Mouse (Mus musculus) intestine, embryonic 15.5 days (tissue): ENCODE data around the gene Sgo2a. TPM values are rescaled to one million over a fixed set of nuclear protein-coding genes. Genes with fewer than 3 reads are reported as not detected.

Experiments used
- ATAC-seq: fragments of 200-750 bp; cut with Nextera tagmentation; 2 replicates; pipeline ENCODE4 v1.8.0; 2017; ENCODE audit warnings: moderate TSS enrichment, moderate library complexity
- H3K27ac ChIP-seq: fragments of 300-500 bp; sonication (generic); 2 replicates; pipeline ENCODE4 v1.5.1; 2015; ENCODE audit warnings: mild to moderate bottlenecking, inconsistent platforms
- H3K27me3 ChIP-seq: fragments of 300-500 bp; sonication (generic); replicated peaks from 2 replicates; pipeline ENCODE4 v1.6.1; 2015; ENCODE audit warnings: inconsistent platforms
- H3K36me3 ChIP-seq: fragments of 300-500 bp; sonication (generic); 2 replicates; pipeline ENCODE4 v1.6.1; 2015; ENCODE audit warnings: inconsistent platforms
- H3K4me1 ChIP-seq: fragments of 300-500 bp; sonication (generic); replicated peaks from 2 replicates; pipeline ENCODE4 v1.6.1; 2015; ENCODE audit warnings: inconsistent platforms
- H3K4me2 ChIP-seq: fragments of 300-500 bp; sonication (generic); replicated peaks from 2 replicates; pipeline ENCODE4 v1.6.1; 2015; ENCODE audit warnings: mild to moderate bottlenecking, inconsistent platforms
- H3K4me3 ChIP-seq: fragments of 300-500 bp; sonication (generic); replicated peaks from 2 replicates; pipeline ENCODE4 v1.5.1; 2015; ENCODE audit warnings: inconsistent platforms
- H3K9ac ChIP-seq: fragments of 300-500 bp; sonication (generic); 2 replicates; pipeline ENCODE4 v1.6.1; 2015; ENCODE audit warnings: inconsistent platforms
- H3K9me3 ChIP-seq: fragments of 300-500 bp; sonication (generic); 2 replicates; pipeline ENCODE4 v1.6.1; 2016; ENCODE audit warnings: inconsistent platforms
- WGBS: fragments of 180-500 bp; shearing (Covaris S2); methylation state at CpG from one replicate; pipeline ENCODE4 v1.1.7; 2015; 5-methylcytosine and 5-hydroxymethylcytosine counted together
- polyA plus RNA-seq: library from polyadenylated mRNA; unstranded; fragments of >200 nt; fragmentation: Nextera tagmentation; extraction: Ambion mirVana; gene quantifications from 2 replicates; pipeline ENCODE4 v1.2.1, GENCODE M21; 2015

Sgo2a gene
- polyA plus RNA-seq, 1 experiment from 2014 or later, result 16.0 TPM

DNA sequence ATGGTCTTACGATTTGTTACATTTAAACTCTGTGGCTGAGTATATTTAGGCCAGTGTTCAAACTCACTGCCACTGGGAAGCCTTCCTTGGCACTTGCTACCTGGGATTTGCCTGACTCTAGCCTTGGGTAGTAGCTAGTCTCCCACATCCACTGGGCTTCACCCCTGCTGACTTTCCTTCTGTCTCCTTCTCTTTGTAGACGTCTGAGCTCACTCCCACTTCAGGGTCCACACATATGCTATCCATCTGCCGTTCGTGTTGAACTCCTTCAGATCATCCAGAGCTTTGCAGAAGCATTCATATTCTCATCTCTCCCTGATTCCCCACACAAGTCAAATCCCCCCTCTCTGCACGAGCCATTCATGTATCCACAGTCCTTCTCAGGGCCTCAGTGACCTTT, 49.8 kb downstream of the Sgo2a start:
- 77% methylated on average over 5 of the region's 5 CpGs for WGBS

DNA sequence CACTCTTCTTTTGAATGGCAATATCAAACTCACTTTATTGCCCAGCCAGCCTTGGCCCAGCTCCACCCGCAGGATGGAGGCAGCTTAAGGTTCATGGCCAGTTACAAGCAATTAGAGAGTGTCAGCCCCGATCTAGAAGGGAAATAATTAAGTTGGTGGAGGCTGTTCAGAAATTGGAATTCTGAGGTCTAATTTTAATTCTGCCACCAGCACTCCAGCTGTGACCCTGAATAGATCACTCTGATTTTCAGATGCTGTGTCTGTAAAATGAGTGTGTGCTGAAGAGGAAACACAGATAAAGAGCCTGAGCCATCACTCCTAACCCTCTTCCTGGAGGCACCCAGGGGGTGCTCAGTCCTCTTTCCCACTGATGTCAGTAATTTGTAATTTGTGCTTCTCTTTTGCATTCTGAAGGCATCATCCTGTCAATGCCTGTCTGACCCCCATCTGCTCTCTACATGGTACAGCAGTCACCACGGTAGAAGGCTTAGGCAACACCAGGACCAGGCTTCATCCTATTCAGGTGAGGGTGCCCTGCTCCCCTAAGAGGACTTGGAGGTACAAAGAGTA, 51.0 kb downstream of the Sgo2a start:
- H3K9ac ChIP-seq, result no peak overlapping the region
- H3K36me3 ChIP-seq, result no peaks in the 10 kb centered on the region
- ATAC-seq, result no peak
- no peak overlapping the region for H3K27ac ChIP-seq
- no peaks in the 10 kb centered on the region for H3K4me1 ChIP-seq
- WGBS, result 71% methylated on average over 3 of the region's 3 CpGs
- no peaks in the 10 kb centered on the region for H3K9me3 ChIP-seq
- H3K4me3 ChIP-seq, result no peak overlapping the region
- no peak overlapping the region for H3K4me2 ChIP-seq
- no peaks in the 10 kb centered on the region for H3K27me3 ChIP-seq

More for the DNA sequence above, 49.8 kb downstream of the Sgo2a start:
- Histone ChIP-seq H3K9ac (no peak overlapping the region), H3K27ac (no peak overlapping the region), H3K4me2 (no peak overlapping the region), H3K9me3 (no peaks in the 10 kb centered on the region), H3K4me3 (no peak overlapping the region), H3K36me3 (no peaks in the 10 kb centered on the region), H3K4me1 (no peaks in the 10 kb centered on the region), H3K27me3 (no peaks in the 10 kb centered on the region)
- ATAC-seq, result no peak

DNA sequence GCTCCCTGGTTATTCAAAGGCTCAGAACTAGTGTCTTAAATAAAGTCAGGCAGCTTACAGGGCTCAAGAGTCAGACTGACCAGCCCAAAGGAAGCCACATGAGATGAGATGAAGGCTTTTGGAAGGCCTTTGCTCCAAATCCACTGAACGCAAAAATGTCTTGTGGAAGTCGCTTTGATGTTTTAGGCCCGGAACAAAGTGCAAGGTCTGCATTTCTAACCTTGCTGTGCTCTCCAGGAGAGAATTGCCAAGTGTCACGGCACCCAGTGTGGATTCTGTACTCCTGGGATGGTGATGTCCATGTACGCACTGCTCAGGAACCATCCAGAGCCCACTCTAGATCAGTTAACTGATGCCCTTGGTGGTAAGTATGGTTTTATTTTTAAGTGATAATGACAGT, 53.4 kb downstream of the Sgo2a start:
- 91% methylated on average over 5 of the region's 5 CpGs for WGBS
- Histone ChIP-seq H3K4me1 (no peaks in the 10 kb centered on the region), H3K36me3 (no peaks in the 10 kb centered on the region), H3K27ac (no peak overlapping the region), H3K9me3 (no peaks in the 10 kb centered on the region), H3K9ac (no peak overlapping the region), H3K4me3 (no peak overlapping the region), H3K4me2 (no peak overlapping the region), H3K27me3 (no peaks in the 10 kb centered on the region)
- no peak for ATAC-seq

DNA sequence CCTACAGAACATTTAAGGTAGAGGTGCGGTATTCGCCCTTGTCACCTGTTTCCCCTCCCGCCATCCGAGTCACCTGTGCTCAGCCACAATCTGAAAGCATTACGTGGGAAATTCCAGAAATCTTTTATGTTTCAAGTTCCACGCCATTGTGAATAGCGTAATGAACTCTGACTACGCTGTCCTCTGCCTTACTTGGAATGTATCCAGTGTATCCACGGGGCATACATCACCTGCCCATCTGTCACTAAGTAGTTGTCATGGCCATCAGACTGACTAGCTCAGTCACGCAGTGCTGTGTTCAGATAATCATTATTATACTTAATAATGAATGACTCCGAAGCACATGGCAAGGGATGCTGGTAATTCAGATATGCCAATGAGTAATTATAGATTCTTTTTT, 59.8 kb downstream of the Sgo2a start:
- Histone ChIP-seq H3K36me3 (no peaks in the 10 kb centered on the region), H3K27me3 (no peaks in the 10 kb centered on the region), H3K9me3 (no peaks in the 10 kb centered on the region), H3K4me1 (no peaks in the 10 kb centered on the region), H3K27ac (no peak overlapping the region), H3K4me2 (no peak overlapping the region), H3K4me3 (no peak overlapping the region), H3K9ac (no peak overlapping the region)
- 90% methylated on average over 11 of the region's 11 CpGs for WGBS
- ATAC-seq, result no peak

DNA sequence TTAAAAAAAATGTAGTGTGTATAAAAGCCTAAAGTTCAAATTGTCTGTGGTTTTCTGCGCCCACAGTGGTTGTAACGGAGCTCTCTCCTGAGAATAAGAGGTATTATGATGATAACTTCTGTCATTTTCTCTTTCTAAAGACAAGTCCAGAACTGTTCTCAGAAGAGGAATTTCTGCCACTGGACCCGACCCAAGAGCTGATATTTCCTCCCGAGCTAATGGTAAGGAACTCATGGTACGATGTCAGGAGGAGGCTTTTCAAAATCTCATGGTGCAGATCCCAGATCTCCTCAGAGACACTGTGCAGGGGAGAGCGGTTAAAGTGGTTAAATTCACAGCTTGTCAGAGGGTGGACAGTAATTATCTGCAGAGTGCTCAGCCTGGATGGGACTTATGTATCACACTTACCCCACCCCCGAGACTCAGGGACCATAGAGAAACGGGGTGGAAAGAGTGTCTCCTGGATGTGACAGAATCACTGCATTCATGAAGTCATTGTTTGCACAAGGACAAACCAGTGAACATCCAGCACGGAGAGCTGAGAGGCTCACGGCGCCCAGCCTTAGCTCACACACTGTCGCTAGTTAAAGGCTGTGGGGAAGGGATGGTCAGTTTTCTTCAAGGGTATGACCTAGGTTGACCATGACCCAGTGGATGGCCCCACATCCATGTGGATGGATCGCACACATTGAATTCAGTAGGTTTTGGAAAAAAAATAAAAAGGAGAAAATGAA, 60.5 kb downstream of the Sgo2a start:
- H3K27me3 ChIP-seq, result no peaks in the 10 kb centered on the region
- no peak overlapping the region for H3K27ac ChIP-seq
- no peaks in the 10 kb centered on the region for H3K36me3 ChIP-seq
- WGBS, result 64% methylated on average over 13 of the region's 13 CpGs
- no peak overlapping the region for H3K9ac ChIP-seq
- ATAC-seq, result no peak
- no peak overlapping the region for H3K4me2 ChIP-seq
- H3K4me1 ChIP-seq, result no peaks in the 10 kb centered on the region
- no peaks in the 10 kb centered on the region for H3K9me3 ChIP-seq
- H3K4me3 ChIP-seq, result no peak overlapping the region

DNA sequence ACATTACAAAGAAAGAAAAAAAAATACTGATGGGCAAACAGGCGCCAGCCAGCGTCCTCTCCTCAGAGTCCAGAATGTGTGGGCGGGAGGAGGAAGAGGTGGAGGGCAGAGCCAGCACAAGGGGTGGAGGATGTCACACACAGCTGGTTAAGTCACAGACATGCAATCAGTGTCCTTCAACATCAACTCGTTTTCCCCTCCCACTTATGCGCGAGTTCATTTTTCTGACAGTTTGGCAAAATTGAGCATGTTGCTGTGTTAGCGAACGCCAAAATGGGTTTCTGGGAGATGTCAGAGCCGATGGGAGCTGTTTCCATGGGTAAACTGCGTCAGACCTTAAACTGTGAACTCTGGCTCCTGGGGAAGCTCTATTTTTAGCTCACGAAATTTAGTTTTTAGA, 61.2 kb downstream of the Sgo2a start:
- no peaks in the 10 kb centered on the region for H3K36me3 ChIP-seq
- H3K9me3 ChIP-seq, result no peaks in the 10 kb centered on the region
- H3K4me1 ChIP-seq, result no peaks in the 10 kb centered on the region
- H3K9ac ChIP-seq, result no peak overlapping the region
- H3K4me2 ChIP-seq, result peak overlapping the region; percentile 16; the same call in 1 of the 2 replicates
- ATAC-seq, result no peak
- no peak overlapping the region for H3K4me3 ChIP-seq
- 55% methylated on average over 11 of the region's 11 CpGs for WGBS
- no peak overlapping the region for H3K27ac ChIP-seq
- H3K27me3 ChIP-seq, result no peaks in the 10 kb centered on the region

DNA sequence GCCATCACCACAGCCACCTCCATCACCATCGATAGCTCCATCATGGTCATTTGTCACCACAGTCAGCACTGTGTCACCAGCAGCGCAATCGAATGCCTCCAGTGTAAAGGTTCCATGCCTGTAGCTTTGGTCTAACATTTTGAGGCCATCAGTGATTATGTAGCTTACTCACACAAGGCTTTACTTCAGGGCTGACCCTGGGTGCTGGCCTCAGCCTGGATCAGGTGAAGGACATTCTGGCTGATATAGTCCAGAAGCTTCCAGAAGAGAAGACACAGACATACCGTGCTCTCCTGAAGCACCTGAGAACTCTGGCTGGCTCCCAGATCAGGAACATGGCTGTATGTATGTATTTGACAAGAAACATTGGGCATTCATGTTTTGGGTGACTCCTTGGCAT, 63.1 kb downstream of the Sgo2a start:
- no peak overlapping the region for H3K4me3 ChIP-seq
- no peaks in the 10 kb centered on the region for H3K4me1 ChIP-seq
- WGBS, result 91% methylated on average over 4 of the region's 4 CpGs
- H3K27me3 ChIP-seq, result no peaks in the 10 kb centered on the region
- H3K9me3 ChIP-seq, result no peaks in the 10 kb centered on the region
- H3K36me3 ChIP-seq, result no peaks in the 10 kb centered on the region
- no peak overlapping the region for H3K9ac ChIP-seq
- H3K27ac ChIP-seq, result no peak overlapping the region
- ATAC-seq, result no peak
- H3K4me2 ChIP-seq, result no peak overlapping the region

DNA sequence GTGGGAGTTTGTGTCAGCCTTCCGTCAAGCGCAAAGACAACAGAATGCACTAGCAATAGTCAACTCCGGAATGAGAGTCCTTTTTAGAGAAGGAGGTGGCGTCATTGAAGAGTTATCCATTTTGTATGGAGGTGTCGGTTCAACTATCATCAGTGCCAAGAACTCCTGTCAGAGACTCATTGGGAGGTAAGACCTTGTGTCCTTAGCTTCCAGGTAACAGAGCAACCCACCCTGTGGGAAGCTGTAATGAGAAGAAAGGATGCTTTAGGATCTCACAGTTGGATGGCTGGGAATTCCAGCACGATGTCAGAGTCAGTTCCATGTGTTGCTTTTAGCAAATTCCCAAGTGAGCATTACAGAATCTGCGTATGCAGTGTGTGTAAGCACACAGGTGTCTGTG, 66.4 kb downstream of the Sgo2a start:
- Histone ChIP-seq H3K27ac (no peak overlapping the region), H3K9me3 (no peaks in the 10 kb centered on the region), H3K9ac (no peak overlapping the region), H3K4me3 (no peak overlapping the region), H3K36me3 (no peaks in the 10 kb centered on the region), H3K4me2 (no peak overlapping the region), H3K27me3 (no peaks in the 10 kb centered on the region), H3K4me1 (no peaks in the 10 kb centered on the region)
- no peak for ATAC-seq
- WGBS, result 92% methylated on average over 7 of the region's 7 CpGs

DNA sequence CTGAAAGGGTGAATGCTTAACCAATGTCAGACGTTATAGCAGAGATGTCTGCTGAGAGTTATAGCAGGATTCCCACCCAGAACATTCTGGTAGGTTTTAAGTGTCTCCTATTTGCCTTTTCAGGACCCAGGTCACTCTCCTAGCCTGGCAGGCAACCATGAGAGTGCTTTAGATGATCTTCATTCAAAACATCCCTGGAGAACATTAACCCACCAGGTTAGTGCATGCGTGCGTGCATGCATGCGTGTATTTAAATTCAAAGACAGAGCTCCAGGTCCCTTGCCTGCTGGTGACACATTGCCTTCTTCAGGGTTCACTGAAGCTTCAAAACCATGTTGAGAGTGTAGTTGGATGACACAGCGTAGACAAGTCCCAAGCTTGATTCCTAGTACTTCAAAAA, 69.4 kb downstream of the Sgo2a start:
- 89% methylated on average over 5 of the region's 5 CpGs for WGBS
- no peak overlapping the region for H3K4me2 ChIP-seq
- H3K9ac ChIP-seq, result no peak overlapping the region
- H3K27me3 ChIP-seq, result no peaks in the 10 kb centered on the region
- H3K4me1 ChIP-seq, result no peaks in the 10 kb centered on the region
- ATAC-seq, result no peak
- H3K36me3 ChIP-seq, result no peaks in the 10 kb centered on the region
- H3K9me3 ChIP-seq, result no peaks in the 10 kb centered on the region
- H3K27ac ChIP-seq, result no peak overlapping the region
- H3K4me3 ChIP-seq, result no peak overlapping the region

DNA sequence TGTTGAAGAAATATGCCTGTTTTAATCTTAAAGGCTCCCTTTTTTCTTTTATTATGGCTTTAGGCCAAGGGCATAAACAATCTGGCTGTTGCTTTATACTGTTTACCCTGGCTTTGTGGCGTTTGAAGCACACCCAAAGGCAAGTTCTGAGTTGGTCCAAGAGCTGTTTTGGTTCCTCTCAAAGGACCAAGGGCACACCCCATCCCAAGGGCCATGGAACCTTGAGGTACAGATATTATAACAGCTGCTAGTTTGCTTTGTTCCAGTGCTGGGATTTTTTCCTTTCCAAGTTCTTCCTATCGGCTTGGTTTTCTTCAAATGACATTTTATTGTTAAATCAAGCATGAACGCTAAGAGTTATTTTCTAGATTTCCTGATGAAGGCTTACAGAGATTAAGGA, 69.8 kb downstream of the Sgo2a start:
- H3K4me1 ChIP-seq, result no peaks in the 10 kb centered on the region
- no peak overlapping the region for H3K9ac ChIP-seq
- no peaks in the 10 kb centered on the region for H3K9me3 ChIP-seq
- H3K27ac ChIP-seq, result no peak overlapping the region
- no peak for ATAC-seq
- H3K36me3 ChIP-seq, result no peaks in the 10 kb centered on the region
- WGBS, result 71% methylated on average over 3 of the region's 3 CpGs
- no peaks in the 10 kb centered on the region for H3K27me3 ChIP-seq
- no peak overlapping the region for H3K4me3 ChIP-seq
- H3K4me2 ChIP-seq, result no peak overlapping the region

DNA sequence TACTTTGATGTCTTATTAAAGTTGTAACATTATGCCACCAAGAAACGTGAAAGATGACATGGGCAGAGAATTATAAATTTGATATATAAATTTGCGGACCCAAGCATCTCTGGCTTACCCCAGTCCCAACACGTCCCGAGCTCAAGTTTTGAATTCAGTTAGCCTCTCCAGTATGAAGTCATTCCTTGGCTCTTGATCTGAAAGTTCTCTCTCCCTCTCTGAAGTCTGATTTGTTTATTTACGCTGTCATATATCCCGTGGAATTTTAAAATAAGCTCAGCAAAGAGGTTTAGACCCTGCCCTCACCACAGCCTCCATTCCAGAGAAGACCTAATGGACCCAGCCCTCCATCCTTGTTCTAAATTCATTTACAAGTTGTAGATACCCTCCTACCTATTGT, 73.4 kb downstream of the Sgo2a start:
- ATAC-seq, result no peak
- no peak overlapping the region for H3K9ac ChIP-seq
- no peaks in the 10 kb centered on the region for H3K4me1 ChIP-seq
- 73% methylated on average over 6 of the region's 6 CpGs for WGBS
- H3K27me3 ChIP-seq, result no peaks in the 10 kb centered on the region
- no peak overlapping the region for H3K4me2 ChIP-seq
- H3K9me3 ChIP-seq, result no peaks in the 10 kb centered on the region
- H3K36me3 ChIP-seq, result no peaks in the 10 kb centered on the region
- no peak overlapping the region for H3K27ac ChIP-seq
- no peak overlapping the region for H3K4me3 ChIP-seq

DNA sequence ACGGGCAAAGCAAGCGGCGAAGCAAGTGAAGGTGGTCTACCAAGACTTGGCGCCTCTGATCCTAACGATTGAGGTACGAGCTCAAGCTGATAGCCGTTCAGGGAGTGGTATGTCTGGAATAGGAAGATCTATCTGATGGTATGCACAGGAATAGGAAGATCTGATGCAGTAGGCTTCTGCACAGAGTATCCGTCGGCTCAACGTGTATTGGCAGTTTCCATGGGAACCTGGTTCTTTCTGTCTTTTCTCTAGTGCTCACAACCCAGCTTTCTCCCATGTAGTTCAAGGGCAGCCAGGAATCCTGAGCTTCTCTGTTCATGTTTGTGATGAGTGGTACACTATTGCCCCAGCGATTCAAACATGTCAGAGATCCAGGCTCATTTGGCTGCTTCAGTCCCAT, 74.3 kb downstream of the Sgo2a start:
- H3K4me1 ChIP-seq, result no peaks in the 10 kb centered on the region
- H3K9ac ChIP-seq, result no peak overlapping the region
- ATAC-seq, result no peak
- H3K27me3 ChIP-seq, result no peaks in the 10 kb centered on the region
- no peaks in the 10 kb centered on the region for H3K36me3 ChIP-seq
- 93% methylated on average over 11 of the region's 11 CpGs for WGBS
- H3K9me3 ChIP-seq, result no peaks in the 10 kb centered on the region
- no peak overlapping the region for H3K27ac ChIP-seq
- H3K4me3 ChIP-seq, result no peak overlapping the region
- H3K4me2 ChIP-seq, result no peak overlapping the region

DNA sequence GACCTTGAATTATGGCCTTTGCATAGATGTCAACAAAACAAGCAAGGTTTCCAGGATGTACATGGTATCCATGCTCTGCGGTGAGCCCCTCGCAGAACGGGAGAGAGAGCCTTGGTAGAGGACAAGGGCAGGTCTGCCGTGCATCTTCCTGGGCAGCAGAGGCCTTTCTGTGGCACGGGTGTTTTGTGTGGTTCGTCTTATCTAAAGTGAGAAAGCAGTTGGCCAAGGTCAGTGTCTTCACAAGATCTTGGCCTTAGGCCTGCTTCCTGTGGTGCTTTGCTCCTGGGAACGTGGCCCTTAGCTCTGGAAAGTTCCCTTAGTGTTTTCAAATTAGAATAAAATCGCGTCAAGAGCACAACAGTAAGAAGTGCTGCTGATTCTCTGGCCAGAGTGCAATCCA, 75.2 kb downstream of the Sgo2a start:
- no peaks in the 10 kb centered on the region for H3K9me3 ChIP-seq
- H3K4me3 ChIP-seq, result no peak overlapping the region
- no peak overlapping the region for H3K27ac ChIP-seq
- H3K27me3 ChIP-seq, result no peaks in the 10 kb centered on the region
- ATAC-seq, result no peak
- no peaks in the 10 kb centered on the region for H3K4me1 ChIP-seq
- no peak overlapping the region for H3K9ac ChIP-seq
- no peak overlapping the region for H3K4me2 ChIP-seq
- no peaks in the 10 kb centered on the region for H3K36me3 ChIP-seq
- 73% methylated on average over 9 of the region's 9 CpGs for WGBS
